Mouse (Mus musculus): ENCODE results near the gene Tprg.

Tprg gene

DNA sequence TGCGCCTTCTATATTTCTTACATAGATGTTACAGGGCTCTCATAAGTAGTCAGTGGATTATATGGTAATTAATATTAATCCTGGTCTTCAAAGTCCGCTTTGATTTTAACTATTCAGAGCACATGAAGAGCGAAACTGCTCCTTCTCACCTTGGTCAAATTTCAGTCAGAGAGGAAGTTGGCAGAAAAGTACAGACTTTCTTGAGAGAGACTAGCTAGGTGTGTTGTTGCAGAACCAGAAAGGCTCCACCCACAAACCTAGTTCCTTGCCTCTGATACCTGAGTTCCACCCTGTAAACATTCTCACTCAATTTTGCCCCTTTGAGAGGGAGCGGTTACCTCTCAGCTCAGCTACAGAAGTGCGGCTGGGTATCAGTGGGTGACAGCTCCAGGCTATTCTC is at the start of gene Tprg:
Gene Tprg (plus strand): TSS at position 301 of the 400 bp plus-strand sequence.
- DNase-seq (ENCODE audit: low read depth) = no peak

DNA sequence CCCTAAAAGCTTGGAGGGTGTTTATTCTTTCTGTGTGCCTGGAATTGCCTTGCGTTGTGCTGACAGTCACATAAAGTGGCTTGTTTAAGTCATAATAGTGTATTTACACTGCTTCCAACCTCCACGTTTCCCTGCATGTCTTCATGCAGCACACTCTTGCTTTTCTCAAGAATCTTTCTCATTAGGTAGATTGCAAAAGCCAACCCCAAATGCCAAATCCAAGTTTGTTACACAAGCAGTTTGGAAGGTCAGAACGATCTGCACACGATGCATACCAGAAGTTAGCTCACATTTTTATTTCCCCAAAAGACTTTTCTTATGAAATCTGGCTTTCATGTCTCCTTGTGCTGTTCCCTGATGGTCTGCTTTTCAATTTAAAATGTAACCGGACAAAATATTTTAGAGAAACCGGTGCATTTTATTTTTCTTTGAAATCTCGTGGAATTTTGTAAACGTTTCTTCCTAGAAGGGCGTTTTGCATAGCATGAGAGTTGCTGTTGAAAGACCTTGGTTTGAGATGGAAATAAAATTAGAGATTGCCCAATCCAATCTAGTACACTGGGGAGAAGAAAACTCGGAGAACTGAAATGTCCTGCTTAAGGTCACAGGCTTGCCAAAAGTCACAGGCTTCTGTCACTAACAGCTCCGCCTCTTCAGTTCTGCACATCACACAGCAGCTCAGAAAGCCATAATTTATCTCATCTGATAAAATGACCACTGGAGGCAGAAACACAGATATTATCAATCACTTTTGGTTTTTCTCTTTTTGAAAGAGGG is 48.2 kb upstream of the Tprg start:
- DNase-seq (ENCODE audit: low read depth) = peak; percentile 70

GRCm38 (mm10) chr16:25248889-25249288 is 37.7 kb upstream of the Tprg start:
- DNase-seq (ENCODE audit: low read depth) = no peak

GRCm38 (mm10) chr16:25250129-25250749 is 36.4 kb upstream of the Tprg start:
- no peak for DNase-seq (ENCODE audit: low read depth)

DNA sequence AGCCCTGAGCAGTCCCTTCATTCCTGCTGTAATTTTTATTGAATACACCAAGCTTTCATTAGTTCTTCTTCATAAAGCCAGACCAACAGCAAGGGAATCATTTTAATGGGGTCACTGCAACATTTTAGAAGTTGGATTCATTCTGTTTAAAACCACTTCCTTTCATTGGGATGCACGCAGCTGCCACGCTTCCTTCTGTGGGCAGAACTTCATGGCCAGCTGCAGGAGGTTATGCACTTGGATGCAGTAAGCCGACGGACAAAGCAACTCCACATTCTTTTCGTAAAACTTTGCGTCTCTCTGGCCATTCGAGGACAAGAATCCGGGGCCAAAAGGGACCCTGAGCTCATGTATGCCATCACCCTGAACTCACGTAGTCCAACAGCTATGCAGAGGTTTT is 35.5 kb upstream of the Tprg start:
- no peak for DNase-seq (ENCODE audit: low read depth)

DNA sequence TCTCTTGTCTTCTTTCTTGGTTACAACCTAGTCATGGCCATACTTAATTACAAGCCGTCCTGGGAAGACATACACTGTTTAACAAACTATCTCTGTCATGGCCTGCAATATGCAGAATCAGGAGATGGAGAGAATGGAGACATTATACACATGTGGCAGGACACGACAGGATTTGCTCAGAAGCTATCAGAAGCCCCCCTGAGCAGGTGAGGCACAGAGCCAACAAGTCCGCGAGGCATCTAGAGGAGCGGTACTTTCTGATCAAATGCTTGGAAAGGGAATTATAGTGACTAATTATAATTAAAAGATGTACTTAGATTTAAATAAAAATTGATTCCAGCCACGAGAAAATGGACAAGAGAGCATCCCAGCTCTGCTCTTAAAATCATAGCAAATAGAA is 32.0 kb upstream of the Tprg start:
- DNase-seq (ENCODE audit: low read depth) = no peak

GRCm38 (mm10) chr16:25255186-25255585 is 31.4 kb upstream of the Tprg start:
- DNase-seq (ENCODE audit: low read depth) = no peak

DNA sequence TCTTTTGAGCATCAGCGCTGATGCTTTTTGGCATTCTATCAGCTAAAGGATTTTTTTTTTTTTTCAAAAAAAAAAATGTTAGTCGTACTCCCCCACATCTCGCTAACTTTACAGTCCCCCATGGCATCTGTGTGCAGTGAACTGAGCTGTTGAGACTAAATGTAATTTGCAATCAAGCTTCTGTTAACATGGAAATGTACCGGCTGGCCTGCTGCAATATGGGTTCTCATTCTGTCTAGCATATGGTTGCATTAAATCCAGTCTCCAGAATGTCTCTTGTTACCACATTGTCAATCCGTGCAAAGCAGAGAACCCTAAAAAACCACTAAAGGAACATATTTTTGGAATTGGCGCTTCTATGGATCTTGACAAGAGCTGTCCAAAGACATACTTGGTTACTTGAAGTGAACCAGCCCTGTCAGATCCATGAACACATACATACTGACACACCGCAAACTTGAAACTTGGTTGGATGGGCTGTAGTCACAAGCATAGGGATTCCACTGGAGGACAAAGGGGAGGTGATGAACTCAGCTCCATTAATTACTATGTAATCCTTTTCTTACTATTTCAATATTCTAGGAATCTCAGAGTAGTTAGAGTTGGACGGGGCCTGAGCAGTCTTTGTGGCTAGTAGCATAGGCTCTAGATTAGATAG is 30.9 kb upstream of the Tprg start:
- no peak for DNase-seq (ENCODE audit: low read depth)

DNA sequence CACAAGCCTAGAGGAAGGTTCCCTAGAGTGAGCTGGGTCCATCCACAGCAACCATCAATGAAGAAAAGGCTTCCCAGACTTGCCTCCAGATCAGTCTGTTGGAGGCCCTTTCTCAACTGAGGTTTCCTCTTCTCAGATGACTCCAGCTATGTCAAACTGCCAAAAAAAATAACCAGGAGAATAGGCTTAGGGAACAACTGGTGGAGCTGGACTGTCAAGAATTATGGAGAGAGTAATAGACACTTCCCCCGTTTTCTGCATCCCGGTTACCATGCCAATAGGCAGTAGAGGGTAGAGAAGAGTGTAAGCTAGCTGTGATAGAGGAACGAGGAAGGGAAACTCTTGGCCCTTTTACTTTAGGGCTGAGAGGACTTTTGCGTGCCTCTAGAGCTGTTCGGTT is 24.3 kb upstream of the Tprg start:
- DNase-seq (ENCODE audit: low read depth) = no peak

DNA sequence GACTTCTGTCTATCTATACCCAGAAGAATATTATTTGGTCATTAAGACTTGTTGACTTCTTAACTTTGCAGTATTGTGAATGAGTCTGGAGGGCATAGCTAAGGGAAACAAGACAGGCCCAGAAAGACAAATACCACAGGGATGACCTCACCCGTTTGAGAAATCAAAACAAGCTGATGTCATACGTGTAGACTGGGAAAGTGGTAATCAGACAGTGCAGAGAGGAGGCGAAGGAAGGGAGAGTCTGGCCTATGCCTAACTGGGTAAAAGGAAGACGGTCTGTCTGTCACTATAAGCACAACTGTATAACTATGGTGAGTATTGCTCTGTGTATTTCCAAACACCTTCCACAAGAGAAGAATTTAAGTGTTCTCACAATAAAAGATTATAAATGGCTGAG is 23.7 kb upstream of the Tprg start:
- no peak for DNase-seq (ENCODE audit: low read depth)

DNA sequence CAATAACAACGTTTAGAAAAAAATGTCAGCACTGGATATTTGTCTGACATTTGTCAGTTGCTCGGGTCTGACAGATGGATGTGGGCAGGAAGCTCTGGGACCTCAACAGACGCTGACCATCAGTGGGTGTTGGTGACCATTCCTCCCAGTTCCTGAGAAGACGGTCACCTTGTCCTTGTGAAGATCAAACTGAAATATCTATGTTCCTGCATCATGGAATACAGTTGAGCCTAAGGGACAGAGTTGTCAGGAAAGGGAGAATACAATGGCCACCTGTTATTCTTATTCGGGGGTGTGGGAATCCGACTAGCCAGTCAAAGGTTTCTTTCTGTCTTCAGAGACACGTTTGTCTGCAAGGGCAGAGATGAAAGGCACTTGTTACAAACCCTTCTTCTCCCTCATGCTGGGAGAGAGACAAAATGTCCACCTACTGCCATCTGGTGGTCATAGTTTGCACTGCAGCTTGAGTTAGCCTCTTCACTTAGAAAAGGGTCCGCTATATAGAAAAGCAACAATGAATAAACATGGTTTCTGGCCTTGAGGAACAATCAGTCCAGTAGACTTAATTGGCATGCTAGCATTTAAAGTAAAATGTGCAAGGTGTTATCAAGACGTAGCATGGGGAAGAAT is 23.0 kb upstream of the Tprg start:
- DNase-seq (ENCODE audit: low read depth) = peak; percentile 56

DNA sequence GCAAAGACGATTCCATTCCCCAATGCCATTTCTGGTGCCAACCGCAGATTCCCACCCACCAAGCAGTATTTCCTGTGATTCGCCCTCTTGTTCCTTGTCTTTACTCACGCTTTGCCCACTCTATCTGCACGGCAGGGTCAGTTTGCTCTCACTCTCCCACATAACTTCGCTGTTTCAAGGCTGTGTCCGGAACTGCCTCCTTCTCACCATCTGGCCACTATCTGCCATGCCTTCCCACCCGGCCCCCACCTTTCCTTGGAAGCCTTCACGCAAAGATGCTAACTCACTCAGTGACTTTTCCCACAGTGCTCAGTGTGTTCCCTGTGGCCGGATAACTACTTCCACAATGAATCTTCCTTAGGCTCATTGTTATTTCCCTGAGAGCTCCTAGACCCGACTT is 21.4 kb upstream of the Tprg start:
- DNase-seq (ENCODE audit: low read depth) = no peak

GRCm38 (mm10) chr16:25268276-25268675 is 18.3 kb upstream of the Tprg start:
- DNase-seq (ENCODE audit: low read depth) = no peak

- no peak for DNase-seq (ENCODE audit: low read depth)
Observed at GRCm38 (mm10) chr16:25282563-25282962, 4.1 kb upstream of the Tprg start.

- no peak for DNase-seq (ENCODE audit: low read depth)
Observed at GRCm38 (mm10) chr16:25293753-25294152, 7.1 kb downstream of the Tprg start.

- DNase-seq (ENCODE audit: low read depth) = no peak
Observed at GRCm38 (mm10) chr16:25295546-25295945, 8.9 kb downstream of the Tprg start.

DNA sequence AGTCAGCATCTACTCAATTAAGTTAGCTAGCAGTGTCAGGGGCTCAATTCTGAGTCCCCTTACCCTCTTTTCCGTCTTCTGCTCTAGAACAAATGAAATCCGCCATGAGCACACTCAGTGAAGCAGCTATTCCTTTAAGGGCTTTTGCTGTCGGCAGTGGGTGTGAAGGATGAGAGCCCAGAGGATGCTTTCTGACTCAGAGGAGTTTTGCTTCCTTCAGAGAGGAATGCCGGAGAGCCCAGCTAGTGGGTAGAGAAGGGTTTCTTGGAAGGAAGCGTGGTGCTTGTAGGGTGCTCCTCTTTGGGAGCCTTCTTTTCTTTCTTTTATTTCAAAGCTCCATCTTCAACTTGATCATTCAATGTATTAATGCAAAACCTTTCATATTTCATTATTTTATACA is 10.1 kb downstream of the Tprg start:
- no peak for DNase-seq (ENCODE audit: low read depth)

- no peak for DNase-seq (ENCODE audit: low read depth)
Observed at GRCm38 (mm10) chr16:25298204-25298603, 11.6 kb downstream of the Tprg start.

- no peak for DNase-seq (ENCODE audit: low read depth)
Observed at GRCm38 (mm10) chr16:25302616-25303015, 16.0 kb downstream of the Tprg start.

DNA sequence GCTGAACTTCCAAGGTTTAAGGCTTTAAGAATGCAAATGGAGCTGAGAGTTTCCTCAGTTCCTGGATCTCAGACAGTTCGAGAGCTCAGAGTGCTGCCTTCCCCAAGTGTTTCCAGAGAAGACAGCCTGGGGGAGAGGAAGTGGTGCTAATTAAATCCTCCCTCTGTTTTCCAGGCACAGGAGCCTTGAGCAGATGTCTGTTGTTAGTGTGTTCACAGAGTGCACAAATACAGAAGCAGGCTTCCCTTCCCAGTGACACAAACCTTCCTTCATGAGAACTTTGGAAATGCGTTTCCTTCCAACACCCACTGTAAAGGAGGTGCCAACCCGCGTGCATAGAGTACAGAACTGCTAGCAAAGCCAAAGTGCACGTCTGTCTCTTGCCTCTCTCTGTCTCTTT is 27.4 kb downstream of the Tprg start:
- no peak for DNase-seq (ENCODE audit: low read depth)

DNA sequence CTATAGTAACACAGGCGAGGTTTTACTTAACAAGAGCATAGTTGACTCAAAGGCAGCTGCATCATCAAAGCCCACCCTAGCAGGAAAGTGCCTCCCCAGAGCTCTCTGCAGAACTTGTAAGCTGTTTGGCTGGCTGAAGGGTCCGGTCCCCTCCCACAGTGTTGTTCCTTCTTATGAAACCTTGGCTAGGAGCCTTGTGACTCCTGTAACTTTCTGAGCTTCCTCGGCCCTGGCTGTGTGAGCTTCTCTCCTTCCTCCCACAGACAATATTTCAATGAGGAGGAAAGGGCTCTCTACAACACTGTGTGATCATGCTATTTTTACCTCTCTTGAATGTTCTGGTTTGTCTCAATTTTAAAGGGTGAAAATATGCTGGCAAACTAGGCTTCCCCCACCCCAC is 28.5 kb downstream of the Tprg start:
- DNase-seq (ENCODE audit: low read depth) = no peak

DNA sequence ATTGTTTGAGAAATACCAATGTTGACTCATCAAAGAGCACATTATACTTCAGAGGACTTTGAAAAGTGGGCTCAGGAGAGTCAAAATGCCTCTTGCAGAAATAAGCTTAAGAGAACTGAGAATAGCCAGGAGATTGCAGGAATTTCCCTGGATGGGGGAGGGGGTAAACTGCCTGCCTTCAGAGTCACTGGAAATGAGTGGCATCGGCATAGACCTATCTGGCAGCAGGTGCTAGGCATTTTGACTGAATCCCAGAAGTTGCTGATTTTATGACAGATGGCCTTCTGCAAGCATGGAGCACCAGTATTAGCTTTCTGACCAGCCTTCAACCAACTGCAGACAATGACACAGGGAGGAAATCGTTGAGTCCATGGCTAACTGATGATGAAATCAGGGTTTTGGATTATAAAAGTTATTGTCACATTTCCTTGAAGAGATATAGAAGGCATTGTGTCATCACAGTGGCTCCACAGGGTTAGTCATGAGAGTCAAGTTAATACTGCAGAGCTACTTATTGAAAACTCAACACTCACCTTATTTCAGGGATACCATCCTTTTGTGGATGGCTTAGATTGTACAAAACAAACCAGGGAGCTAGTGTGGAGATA is 39.1 kb downstream of the Tprg start:
- peak; percentile 11 for DNase-seq (ENCODE audit: low read depth)
